Mouse (Mus musculus) adrenal gland, postnatal 25 days (tissue): ENCODE data around the gene Kif13a. TPM values are rescaled to one million over a fixed set of nuclear protein-coding genes. Genes with fewer than 3 reads are reported as not detected.

ENCODE experiments used
- DNase-seq: peaks from one replicate; pipeline ENCODE4 v3.0.0; 2021; ENCODE audit warnings: mixed read lengths
- long read RNA-seq: library from polyadenylated mRNA; stranded (forward); transcript quantifications from one replicate; pipeline ENCODE4 v2.0.0, GENCODE M21; 2021
- total RNA-seq: library from RNA; stranded (reverse); gene quantifications from 2 replicates; pipeline ENCODE4 v1.2.3, GENCODE M21; 2021

Kif13a gene
- total RNA-seq, result 27.4 and 41.8 TPM in 2 replicates
- long read RNA-seq, partial matches to known transcripts, result 5 of 12 reads
- long read RNA-seq, other reads (novel, unspliced or antisense), result 7 of 12 reads

GRCm38 (mm10) chr13:46929719-46930658, at the start of gene Kif13a:
Gene Kif13a, minus strand, starts transcription at chr13:46929867.
- DNase-seq, result peak; percentile 85

DNA sequence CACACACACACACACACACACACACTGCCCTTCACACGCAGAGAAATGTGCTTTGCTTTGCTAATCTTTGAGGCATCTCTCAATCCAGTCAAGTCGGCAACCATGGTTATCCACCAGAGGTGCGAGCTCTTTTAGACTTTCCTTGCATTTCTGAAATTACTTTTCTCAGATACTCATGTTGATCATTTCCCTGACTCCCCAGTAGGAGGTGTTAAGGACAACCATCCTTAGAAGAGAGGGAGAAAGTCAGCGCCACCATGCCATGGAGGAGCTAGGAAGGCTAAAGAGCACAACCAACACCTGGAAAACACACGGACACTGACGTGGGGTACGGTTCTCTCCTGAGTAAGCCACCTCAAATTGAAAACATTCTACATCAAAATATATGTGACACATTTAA, 46.9 kb upstream of the Kif13a start:
- no peak for DNase-seq

- DNase-seq, result no peak
Observed at GRCm38 (mm10) chr13:46975930-46976329, 46.3 kb upstream of the Kif13a start.

DNA sequence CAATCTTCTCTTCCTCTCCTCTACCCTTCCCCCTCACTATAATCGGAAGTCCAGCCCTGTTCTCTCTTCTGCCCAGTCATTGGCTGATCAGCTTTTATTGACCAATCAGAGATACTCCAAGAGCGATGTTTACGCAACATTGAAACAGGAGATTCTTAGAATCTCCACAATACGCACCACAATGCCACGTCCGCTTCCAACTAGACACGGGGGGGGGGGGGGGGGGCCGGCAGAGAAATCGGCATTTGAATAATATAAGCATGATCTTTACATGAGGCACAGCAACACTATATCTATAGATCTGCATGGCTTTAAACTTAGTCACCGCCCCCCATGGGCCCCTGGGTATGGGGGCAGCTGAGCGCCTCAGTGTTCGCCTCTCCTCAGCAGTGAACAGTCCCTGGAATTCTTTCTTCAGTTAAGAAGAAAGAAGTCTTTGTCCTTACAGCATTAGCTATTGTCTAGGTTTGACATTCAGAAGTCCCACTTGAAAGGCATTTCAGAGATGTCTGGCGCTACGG, 45.4 kb upstream of the Kif13a start:
- no peak for DNase-seq

DNA sequence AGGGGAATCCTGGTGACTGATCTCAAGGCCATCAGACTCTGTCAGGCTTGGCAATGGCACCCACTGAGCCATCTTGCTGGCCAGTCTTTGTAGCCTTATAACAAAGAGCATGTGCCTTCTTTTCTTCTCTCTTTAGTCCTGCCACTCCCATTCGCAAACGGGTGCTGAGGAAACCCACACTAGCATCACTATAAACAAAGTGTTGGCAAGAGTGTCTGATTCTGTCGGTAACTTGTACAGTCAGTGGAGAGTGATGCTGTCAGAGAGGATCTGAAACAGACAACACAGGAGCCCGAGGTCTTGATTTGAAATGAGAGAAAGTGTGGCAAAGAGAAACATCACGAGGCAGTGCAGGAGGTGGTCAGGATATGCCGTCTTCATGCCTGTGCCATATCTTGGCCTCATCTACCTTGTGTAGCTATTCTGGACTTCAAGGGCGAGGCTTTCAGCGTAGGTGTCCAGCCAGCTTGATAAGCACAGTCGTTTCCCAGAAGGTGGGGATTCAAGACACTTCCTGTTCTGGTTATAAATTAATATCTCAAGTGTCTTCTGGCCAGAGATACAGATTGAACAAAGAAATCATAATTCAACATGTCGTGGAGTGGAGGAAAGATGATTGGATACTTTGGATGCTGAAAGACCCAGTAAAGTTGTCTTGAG, 40.7 kb upstream of the Kif13a start:
- DNase-seq, result no peak

GRCm38 (mm10) chr13:46968626-46969025, 39.0 kb upstream of the Kif13a start:
- no peak for DNase-seq

DNA sequence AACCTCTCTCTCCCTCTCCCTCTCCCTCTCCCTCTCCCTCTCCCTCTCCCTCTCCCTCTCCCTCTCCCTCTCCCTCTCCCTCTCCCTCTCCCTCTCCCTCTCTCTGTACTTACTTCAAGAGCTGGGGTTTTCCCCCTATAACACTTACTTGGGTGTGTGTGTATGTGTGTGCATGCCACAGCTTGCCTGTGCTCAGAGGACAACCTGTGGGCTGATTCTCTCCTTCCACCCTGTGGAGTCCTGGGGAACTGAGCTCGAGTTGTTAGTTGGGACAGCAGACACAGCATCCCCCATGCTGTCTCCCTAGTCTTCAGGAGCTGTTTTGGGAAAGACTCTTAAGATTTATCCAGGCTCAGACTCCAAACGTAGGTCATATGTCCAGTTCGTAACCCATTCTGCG, 37.6 kb upstream of the Kif13a start:
- DNase-seq, result no peak

DNA sequence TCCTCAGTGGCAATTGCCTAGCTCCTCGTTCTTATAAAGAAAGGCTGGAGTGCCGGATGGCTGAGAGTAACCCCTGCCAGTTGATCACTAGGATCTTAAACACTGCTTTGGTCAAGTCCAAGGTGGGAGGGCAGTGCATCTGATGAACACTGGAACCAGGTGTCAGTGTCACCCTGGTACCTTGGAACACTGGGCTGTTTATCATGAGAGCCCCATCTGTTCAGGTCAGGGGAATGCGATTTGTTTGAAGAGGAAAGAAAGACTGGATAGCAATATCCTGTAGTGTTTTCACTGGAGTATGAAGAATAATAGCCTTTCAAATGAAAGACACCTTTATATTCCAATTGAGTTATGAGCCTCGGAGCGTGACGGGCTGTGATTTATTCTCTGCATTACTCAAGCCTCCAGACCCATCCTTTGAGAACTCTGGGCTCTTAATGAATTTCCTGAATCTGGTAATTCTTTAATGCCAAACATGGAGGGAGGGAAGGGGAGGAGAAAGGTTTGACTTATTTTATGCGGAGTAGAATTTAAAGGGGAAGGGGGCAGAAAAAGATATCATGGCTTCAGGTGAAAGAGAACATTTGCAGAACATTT, 31.3 kb upstream of the Kif13a start:
- no peak for DNase-seq

GRCm38 (mm10) chr13:46959139-46959538, 29.5 kb upstream of the Kif13a start:
- DNase-seq, result peak; percentile 13

DNA sequence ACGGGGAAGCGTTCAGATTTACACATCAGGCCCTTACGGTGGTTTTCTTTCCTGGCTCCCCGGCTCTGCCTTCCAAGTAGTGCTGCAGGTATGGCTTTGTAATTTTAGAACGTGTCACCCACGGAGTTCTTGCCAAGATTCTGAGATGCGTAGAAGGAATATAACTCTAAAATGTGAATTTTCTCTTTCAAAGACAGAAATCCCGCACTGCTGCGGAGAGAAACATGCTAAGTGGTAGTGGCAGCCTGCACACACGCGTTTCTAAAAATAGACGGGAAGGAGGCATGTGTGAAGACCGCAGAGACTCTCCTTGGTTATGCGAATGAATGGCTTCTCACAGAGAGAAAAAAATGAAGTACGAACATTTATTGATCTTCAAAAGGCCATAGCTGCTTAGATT, 21.5 kb upstream of the Kif13a start:
- DNase-seq, result no peak

- DNase-seq, result no peak
Observed at GRCm38 (mm10) chr13:46949741-46950140, 20.1 kb upstream of the Kif13a start.

DNA sequence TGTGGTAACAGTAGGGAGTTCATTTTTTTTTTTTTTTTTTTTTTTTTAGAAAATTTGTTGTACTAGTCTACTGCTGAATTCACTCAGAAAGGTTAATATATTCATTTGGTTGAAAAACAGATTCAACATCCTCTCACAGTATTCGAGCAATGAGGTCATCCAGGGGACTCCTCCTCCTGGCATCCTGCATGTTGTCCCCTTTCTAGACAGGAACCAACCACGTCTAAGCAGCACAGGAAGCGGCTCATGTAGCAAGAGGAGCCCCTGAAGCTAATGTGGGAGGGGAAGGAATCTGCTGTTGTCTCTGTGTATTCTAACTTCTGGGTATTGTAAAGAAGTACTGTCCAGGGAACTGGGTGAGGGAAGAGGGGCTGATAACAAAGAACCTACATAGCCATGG, 18.4 kb upstream of the Kif13a start:
- no peak for DNase-seq

DNA sequence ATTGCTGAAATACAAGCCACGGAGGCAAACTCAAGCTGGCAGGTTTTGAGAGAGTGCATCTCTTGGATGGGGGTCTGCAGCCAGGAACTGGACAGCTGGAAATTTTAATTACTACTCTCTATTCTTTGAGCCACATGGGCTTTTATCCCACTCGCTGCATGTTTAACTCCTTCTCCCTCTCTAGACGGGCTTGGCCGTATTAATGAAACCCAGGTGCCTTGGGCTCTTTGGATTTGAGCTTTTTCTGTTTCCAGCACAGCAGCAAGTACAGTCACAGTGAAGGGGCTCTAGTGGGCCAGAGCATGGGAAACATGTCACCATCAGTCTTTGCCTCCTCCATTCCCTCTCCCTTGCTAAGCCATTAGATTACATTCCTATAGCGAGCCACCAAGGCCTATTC, 16.4 kb upstream of the Kif13a start:
- no peak for DNase-seq

DNA sequence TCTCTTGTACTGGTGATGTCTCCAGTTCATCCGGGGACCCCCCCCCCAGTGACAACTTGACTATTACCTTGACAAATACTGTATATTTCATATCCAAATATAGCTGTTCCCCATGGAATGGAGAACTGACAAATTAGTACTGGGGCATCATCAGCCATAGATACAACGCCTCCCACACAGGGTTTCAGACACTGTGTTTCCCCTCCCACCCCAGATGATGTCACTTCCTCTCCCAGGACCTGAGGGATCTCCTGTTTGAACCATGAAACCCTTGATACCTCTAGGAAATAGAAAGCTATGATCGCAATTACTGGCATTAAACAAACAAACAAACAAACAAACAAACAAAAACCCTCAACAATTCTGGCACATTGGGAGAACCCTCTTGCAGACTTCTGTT, 15.6 kb upstream of the Kif13a start:
- no peak for DNase-seq

DNA sequence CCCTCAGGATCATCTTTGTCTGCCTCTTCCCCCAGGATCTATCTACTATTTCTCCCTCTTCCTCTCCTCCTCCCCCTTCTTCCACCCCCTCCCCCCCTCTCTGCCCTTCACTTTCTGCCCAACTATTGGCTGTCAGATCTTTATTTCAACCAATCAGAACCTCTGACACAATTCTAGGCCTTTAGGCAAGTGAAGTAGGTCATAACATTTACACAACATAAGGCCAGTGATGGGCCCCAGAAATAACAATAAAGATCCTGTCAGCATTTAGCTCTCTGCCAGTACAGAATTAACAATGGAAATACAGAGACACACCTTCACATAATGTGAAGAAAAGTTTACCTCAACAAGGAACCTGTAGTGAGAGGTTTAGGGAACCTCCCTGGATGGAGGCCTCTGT, 13.6 kb upstream of the Kif13a start:
- no peak for DNase-seq

DNA sequence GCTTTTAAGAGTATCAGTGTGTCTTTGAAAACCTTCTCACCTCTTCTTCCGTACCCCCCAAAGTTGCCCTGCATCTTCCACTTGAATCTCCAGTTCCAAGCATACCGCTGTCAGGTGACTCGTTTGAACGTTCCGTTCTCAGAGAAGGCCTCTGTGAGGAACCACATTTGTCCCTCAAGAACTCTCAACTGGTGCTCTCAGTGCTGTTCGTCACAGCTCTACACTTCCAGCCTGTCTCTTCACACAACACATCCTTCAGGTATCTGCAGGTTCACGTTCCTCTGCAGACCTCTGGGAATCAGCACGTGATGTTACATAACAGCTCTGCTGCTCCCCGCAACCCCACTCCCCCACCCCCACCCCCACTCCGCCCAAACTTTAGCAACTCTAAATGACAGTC, 4.4 kb upstream of the Kif13a start:
- no peak for DNase-seq

DNA sequence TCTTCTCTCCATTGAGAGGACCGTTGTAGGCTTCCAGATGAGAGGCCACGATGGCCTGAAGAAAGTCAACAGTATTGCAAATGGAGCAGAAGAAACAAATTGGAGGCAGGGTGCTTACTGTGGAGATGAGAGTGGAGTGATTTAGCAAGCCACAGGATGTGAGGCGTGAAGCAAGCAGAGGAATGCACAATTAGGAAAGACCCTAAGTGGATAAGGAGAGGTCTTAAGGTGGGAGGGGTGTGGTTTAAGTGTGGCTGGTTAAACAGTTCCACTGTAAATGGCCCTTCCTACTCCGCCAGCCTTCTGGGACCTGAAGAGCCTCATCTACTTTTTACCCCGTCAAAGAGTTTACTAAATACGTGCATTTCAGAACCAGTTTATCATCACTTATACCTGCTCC, 3.2 kb upstream of the Kif13a start:
- no peak for DNase-seq

DNA sequence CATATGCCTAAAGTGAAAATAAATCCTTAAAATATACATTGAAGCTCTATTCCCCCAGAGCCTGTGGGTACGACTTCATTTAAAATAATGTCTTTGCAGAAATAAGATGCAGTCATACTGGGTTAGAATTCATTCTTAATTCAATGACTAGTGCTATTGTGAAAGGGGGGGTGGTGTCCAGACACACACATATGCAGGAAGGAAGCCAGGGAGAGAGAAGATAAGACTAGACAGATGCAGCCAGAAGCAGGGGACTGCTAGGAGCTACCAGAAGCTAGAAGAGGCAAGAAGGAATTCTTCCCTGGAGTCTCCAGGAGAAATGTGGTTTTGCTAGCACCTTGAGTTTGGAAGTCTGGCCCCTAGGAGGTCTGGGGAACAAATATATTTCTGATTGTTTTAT, 2.4 kb upstream of the Kif13a start:
- DNase-seq, result no peak

DNA sequence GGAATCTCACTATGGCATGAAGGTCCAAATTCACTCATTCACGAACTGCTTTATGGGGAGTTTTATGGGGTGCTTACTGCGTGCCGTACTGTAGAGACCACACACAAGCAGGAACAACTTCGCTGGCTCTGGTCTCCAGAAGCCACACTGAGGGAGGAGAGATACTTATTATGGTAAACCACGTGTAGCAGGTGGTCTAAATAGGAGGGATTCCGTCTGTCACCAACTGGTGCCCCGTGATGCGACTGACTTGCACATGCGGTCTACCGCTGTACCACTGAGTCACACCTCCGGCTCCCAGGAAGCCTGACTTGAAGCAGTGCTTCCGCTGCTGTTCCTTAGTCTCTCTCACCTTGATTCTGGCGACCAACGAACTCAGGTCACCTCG, 986 bp upstream of the Kif13a start:
- DNase-seq, result no peak

DNA sequence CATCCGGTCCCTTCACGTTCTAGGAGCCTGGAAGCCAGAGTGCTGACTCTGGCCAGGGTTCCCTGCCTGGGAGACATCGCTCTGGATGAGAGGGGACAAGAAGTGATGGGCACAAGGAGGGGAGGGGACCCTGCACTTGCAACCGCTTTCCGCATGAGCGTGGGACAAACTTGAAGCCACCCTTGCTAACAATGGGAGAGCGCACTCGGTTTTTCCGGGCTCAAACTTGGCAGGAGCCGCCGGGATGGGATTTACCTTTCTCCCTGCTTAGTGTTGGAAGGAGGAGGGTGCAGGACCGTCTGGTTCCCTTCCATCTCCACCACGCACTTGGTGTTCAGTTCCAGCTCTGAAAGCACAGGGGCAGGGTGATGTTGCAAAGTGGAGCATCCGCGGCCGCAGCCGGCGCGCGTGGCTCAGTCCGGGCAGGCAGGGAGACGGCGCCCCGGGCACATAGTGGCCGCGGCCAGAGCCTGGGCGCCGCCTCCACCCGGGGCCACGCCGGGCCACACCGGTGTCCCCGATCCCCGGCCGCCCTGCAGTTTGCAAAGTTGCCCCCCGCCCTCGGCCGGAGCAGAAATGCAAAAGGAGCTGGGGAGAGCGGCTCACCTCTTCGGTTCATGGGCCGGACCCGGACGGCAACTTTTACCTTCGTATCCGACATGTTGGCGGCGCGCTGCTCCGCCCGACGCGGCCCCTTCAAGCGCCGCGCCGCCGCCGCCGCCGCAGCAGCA, 541 bp downstream of the Kif13a start:
- peak; percentile 63 for DNase-seq

GRCm38 (mm10) chr13:46928404-46928803, 1.3 kb downstream of the Kif13a start:
- DNase-seq, result no peak

DNA sequence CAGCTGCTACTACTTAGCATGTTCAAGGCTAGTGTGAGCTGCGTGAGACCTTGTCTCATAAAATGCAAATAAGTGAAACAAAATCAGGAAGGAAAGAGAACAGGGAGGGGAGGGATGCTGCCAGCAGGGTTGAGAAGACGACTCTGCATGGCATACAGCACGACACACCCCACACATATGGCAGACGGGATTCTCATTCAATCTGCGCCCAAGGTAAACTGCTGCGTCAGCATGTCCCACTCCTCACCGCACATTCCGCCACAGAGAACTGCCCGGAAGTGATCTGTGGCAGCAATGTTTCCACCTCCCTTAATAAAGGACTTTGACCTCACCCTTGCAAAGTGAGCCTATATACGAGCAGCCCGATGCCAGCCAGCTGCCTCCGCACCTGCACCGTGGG, 4.0 kb downstream of the Kif13a start:
- DNase-seq, result no peak
